Mouse (Mus musculus): ENCODE results near the gene Ank3. TPM values are rescaled to one million over a fixed set of nuclear protein-coding genes. Genes with fewer than 3 reads are reported as not detected.

The Ank3 gene
- polyA plus RNA-seq, 1 experiment from 2014 or later: 38.7 TPM

GRCm38 (mm10) chr10:69577061-69577728, 178.6 kb downstream of the Ank3 start:
- Histone ChIP-seq H3K4me2 (replicated peaks) (no peak overlapping the region), H3K27me3 (0 out of 2 replicates have a peak, but pooled peaks cover 5% of the 10 kb centered on the region), H3K9ac (no peak overlapping the region), H3K36me3 (no peaks in the 10 kb centered on the region), H3K9me3 (no peaks in the 10 kb centered on the region), H3K27ac (no peak overlapping the region), H3K4me1 (peaks cover 56% of the 10 kb centered on the region), H3K4me3 (no peak overlapping the region)
- 82% methylated on average over 15 of the region's 15 CpGs for WGBS
- ATAC-seq (ENCODE audit: insufficient number of reproducible peaks, insufficient read depth, low FRiP score, low TSS enrichment): no peak

- no peak overlapping the region for H3K27ac ChIP-seq
Observed at GRCm38 (mm10) chr10:69577729-69578061, 179.1 kb downstream of the Ank3 start.

GRCm38 (mm10) chr10:69579585-69579984, 181.0 kb downstream of the Ank3 start:
- ATAC-seq (ENCODE audit: insufficient number of reproducible peaks, insufficient read depth, low FRiP score, low TSS enrichment): no peak
- 54% methylated on average over 12 of the region's 12 CpGs for whole genome bisulfite sequencing
- H3K27ac ChIP-seq: 0 out of 2 replicates have a peak overlapping the region, but pooled peaks have one; percentile 17

More at GRCm38 (mm10) chr10:69577729-69578061, 179.1 kb downstream of the Ank3 start:
- no peak overlapping the region for H3K4me3 ChIP-seq
- no peaks in the 10 kb centered on the region for H3K9me3 ChIP-seq
- ATAC-seq (ENCODE audit: insufficient number of reproducible peaks, insufficient read depth, low FRiP score, low TSS enrichment): no peak
- 85% methylated on average over 7 of the region's 7 CpGs for WGBS
- H3K9ac ChIP-seq: no peak overlapping the region
- H3K36me3 ChIP-seq: no peaks in the 10 kb centered on the region
- 0 out of 2 replicates have a peak, but pooled peaks cover 5% of the 10 kb centered on the region for H3K27me3 ChIP-seq
- no peak overlapping the region for H3K4me2 ChIP-seq (replicated peaks)
- H3K4me1 ChIP-seq: peaks cover 51% of the 10 kb centered on the region

GRCm38 (mm10) chr10:69581525-69581924, 183.0 kb downstream of the Ank3 start:
- peaks cover 40% of the 10 kb centered on the region for H3K4me1 ChIP-seq
- 94% methylated on average over 2 of the region's 2 CpGs for WGBS
- no peak overlapping the region for H3K27ac ChIP-seq
- no peaks in the 10 kb centered on the region for H3K27me3 ChIP-seq
- no peak overlapping the region for H3K4me2 ChIP-seq (replicated peaks)
- H3K9ac ChIP-seq: no peak overlapping the region
- H3K4me3 ChIP-seq: no peak overlapping the region
- no peaks in the 10 kb centered on the region for H3K36me3 ChIP-seq
- ATAC-seq (ENCODE audit: insufficient number of reproducible peaks, insufficient read depth, low FRiP score, low TSS enrichment): no peak
- H3K9me3 ChIP-seq: no peaks in the 10 kb centered on the region

More at GRCm38 (mm10) chr10:69579585-69579984, 181.0 kb downstream of the Ank3 start:
- H3K4me1 ChIP-seq: peaks cover 50% of the 10 kb centered on the region
- H3K36me3 ChIP-seq: no peaks in the 10 kb centered on the region
- no peak overlapping the region for H3K4me3 ChIP-seq
- no peaks in the 10 kb centered on the region for H3K27me3 ChIP-seq
- no peaks in the 10 kb centered on the region for H3K9me3 ChIP-seq
- no peak overlapping the region for H3K4me2 ChIP-seq (replicated peaks)
- H3K9ac ChIP-seq: no peak overlapping the region

- peak; percentile 83 for ATAC-seq (ENCODE audit: insufficient number of reproducible peaks, insufficient read depth, low FRiP score, low TSS enrichment)
- Histone ChIP-seq H3K27ac (peak overlapping the region; percentile 77), H3K9me3 (no peaks in the 10 kb centered on the region), H3K4me2 (replicated peaks) (peak overlapping the region; percentile 13; the same call in 1 of the 2 replicates), H3K9ac (no peak overlapping the region), H3K4me1 (peaks cover 25% of the 10 kb centered on the region), H3K4me3 (no peak overlapping the region), H3K27me3 (no peaks in the 10 kb centered on the region), H3K36me3 (no peaks in the 10 kb centered on the region)
- WGBS: 8% methylated on average over 11 of the region's 11 CpGs
Observed at GRCm38 (mm10) chr10:69583874-69584481, 185.4 kb downstream of the Ank3 start.

- no peaks in the 10 kb centered on the region for H3K9me3 ChIP-seq
- H3K4me1 ChIP-seq: peaks cover 22% of the 10 kb centered on the region
- H3K4me3 ChIP-seq: no peak overlapping the region
- 0 out of 2 replicates have a peak overlapping the region, but pooled peaks have one; percentile 77 for H3K27ac ChIP-seq
- no peak overlapping the region for H3K4me2 ChIP-seq (replicated peaks)
- H3K27me3 ChIP-seq: no peaks in the 10 kb centered on the region
- no peak for ATAC-seq (ENCODE audit: insufficient number of reproducible peaks, insufficient read depth, low FRiP score, low TSS enrichment)
- no peaks in the 10 kb centered on the region for H3K36me3 ChIP-seq
- WGBS: 61% methylated on average over 5 of the region's 5 CpGs
- H3K9ac ChIP-seq: no peak overlapping the region
Observed at GRCm38 (mm10) chr10:69584566-69584965, 186.0 kb downstream of the Ank3 start.

GRCm38 (mm10) chr10:69585271-69585670, 186.7 kb downstream of the Ank3 start:
- WGBS: 82% methylated on average over 3 of the region's 3 CpGs
- Histone ChIP-seq H3K4me3 (no peak overlapping the region), H3K27me3 (no peaks in the 10 kb centered on the region), H3K4me2 (replicated peaks) (no peak overlapping the region), H3K9me3 (no peaks in the 10 kb centered on the region), H3K36me3 (no peaks in the 10 kb centered on the region), H3K27ac (no peak overlapping the region), H3K9ac (no peak overlapping the region), H3K4me1 (peaks cover 19% of the 10 kb centered on the region)
- no peak for ATAC-seq (ENCODE audit: insufficient number of reproducible peaks, insufficient read depth, low FRiP score, low TSS enrichment)

GRCm38 (mm10) chr10:69594186-69595131, 195.9 kb downstream of the Ank3 start:
- Histone ChIP-seq H3K27me3 (no peaks in the 10 kb centered on the region), H3K4me2 (replicated peaks) (no peak overlapping the region; the same call in 1 of the 2 replicates), H3K36me3 (no peaks in the 10 kb centered on the region), H3K9me3 (0 out of 2 replicates have a peak, but pooled peaks cover 11% of the 10 kb centered on the region), H3K9ac (no peak overlapping the region), H3K4me1 (peaks cover 10% of the 10 kb centered on the region), H3K27ac (no peak overlapping the region), H3K4me3 (no peak overlapping the region)
- 64% methylated on average over 15 of the region's 15 CpGs for WGBS
- no peak for ATAC-seq (ENCODE audit: insufficient number of reproducible peaks, insufficient read depth, low FRiP score, low TSS enrichment)

GRCm38 (mm10) chr10:69595487-69595886, 196.9 kb downstream of the Ank3 start:
- peaks cover 10% of the 10 kb centered on the region for H3K4me1 ChIP-seq
- no peak overlapping the region for H3K9ac ChIP-seq
- no peak for ATAC-seq (ENCODE audit: insufficient number of reproducible peaks, insufficient read depth, low FRiP score, low TSS enrichment)
- H3K27ac ChIP-seq: no peak overlapping the region
- no peaks in the 10 kb centered on the region for H3K36me3 ChIP-seq
- no peak overlapping the region for H3K4me3 ChIP-seq
- H3K4me2 ChIP-seq (replicated peaks): no peak overlapping the region
- 88% methylated on average over 5 of the region's 5 CpGs for WGBS
- no peaks in the 10 kb centered on the region for H3K27me3 ChIP-seq
- 0 out of 2 replicates have a peak, but pooled peaks cover 11% of the 10 kb centered on the region for H3K9me3 ChIP-seq

GRCm38 (mm10) chr10:69601471-69601870, 202.9 kb downstream of the Ank3 start:
- Histone ChIP-seq H3K4me2 (replicated peaks) (no peak overlapping the region), H3K36me3 (no peaks in the 10 kb centered on the region), H3K27ac (no peak overlapping the region), H3K27me3 (no peaks in the 10 kb centered on the region), H3K4me3 (no peak overlapping the region), H3K9ac (no peak overlapping the region), H3K4me1 (peaks cover 3% of the 10 kb centered on the region; the same call in 1 of the 2 replicates), H3K9me3 (0 out of 2 replicates have a peak, but pooled peaks cover 8% of the 10 kb centered on the region)
- ATAC-seq (ENCODE audit: insufficient number of reproducible peaks, insufficient read depth, low FRiP score, low TSS enrichment): no peak
- WGBS: 83% methylated on average over 3 of the region's 3 CpGs

GRCm38 (mm10) chr10:69602711-69603110, 204.1 kb downstream of the Ank3 start:
- no peaks in the 10 kb centered on the region for H3K9me3 ChIP-seq
- H3K36me3 ChIP-seq: no peaks in the 10 kb centered on the region
- H3K4me3 ChIP-seq: no peak overlapping the region
- no peak overlapping the region for H3K4me2 ChIP-seq (replicated peaks)
- H3K27me3 ChIP-seq: no peaks in the 10 kb centered on the region
- ATAC-seq (ENCODE audit: insufficient number of reproducible peaks, insufficient read depth, low FRiP score, low TSS enrichment): no peak
- WGBS: 95% methylated on average over 1 of the region's 1 CpGs
- H3K9ac ChIP-seq: no peak overlapping the region
- peaks cover 3% of the 10 kb centered on the region; the same call in 1 of the 2 replicates for H3K4me1 ChIP-seq
- no peak overlapping the region for H3K27ac ChIP-seq
